Mouse (Mus musculus): ENCODE data around the gene P2ry13. TPM values are rescaled to one million over a fixed set of nuclear protein-coding genes. Genes with fewer than 3 reads are reported as not detected.

P2ry13 gene
- polyA plus RNA-seq, 1 experiment from 2014 or later: 0.25 TPM

DNA sequence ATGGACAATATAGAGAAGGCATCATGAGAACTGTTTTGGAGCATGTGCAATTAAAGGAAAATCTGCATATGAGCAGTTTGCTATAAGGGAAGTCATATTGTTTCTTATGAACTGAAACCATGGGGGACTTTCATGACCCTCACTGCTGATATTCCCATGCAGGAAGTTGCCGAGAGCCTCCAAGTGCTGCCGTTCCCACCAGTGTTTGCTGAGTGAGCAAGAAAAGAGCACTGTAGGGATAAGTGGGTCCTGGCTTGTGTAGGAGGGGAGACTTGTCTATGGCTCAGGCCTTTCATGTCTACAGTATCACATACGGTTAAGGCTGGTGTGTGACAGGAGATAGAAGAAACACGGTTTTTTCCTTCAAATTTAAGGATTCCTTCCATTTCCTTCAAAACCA, 25.0 kb downstream of the P2ry13 start:
- Histone ChIP-seq H3K9me3 (replicated peaks) (no peaks in the 10 kb centered on the region), H3K27me3 (ENCODE audit: low read depth, poor library complexity, severe bottlenecking) (no peaks in the 10 kb centered on the region), H3K4me3 (no peak overlapping the region), H3K27ac (no peak overlapping the region), H3K36me3 (no peaks in the 10 kb centered on the region), H3K4me1 (no peaks in the 10 kb centered on the region)
- no peak for DNase-seq (ENCODE audit: low spot score)
- WGBS: 94% methylated on average over 4 of the region's 4 CpGs

DNA sequence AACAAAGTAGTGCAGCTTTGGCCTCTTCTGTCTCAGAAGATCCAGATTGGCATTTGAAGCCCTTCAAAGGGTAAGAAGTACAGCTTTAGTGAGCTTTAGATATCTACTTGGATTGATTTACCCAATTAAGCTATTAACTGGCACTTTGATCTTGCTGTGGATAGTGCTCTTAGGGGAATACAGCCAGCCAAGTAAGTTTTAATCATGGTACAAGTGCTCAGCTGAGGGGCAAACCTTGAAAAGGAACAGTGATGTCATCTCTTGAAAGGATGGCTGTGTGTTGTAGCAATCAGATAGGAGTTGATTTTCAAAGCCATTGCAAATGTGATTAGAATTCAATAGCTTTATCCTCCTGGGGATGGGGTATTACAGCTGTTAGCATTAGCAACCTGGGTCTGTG, 28.6 kb downstream of the P2ry13 start:
- H3K36me3 ChIP-seq: no peaks in the 10 kb centered on the region
- H3K9me3 ChIP-seq (replicated peaks): no peaks in the 10 kb centered on the region
- H3K27me3 ChIP-seq (ENCODE audit: low read depth, poor library complexity, severe bottlenecking): no peaks in the 10 kb centered on the region
- no peak overlapping the region for H3K27ac ChIP-seq
- no peaks in the 10 kb centered on the region for H3K4me1 ChIP-seq
- H3K4me3 ChIP-seq: no peak overlapping the region
- DNase-seq (ENCODE audit: low spot score): no peak

DNA sequence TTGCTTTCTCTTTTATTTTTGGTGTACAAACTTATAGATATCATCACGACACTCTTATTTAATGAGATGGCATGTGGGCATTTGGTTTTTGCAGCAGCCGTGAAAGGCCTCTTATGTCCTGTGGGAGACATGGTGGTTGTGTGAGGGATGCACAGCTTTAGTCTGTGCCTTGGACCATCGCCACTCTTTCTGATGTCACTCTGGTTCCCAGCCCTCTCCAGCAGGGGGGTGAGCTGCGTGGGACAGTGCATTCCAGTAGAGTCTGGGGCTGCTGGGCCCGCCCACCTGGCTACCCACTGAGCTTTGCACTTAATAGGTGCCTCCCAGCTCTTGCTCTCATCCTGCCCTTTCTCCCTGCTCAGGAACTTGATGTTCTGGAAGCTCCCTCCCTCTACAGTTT, 29.5 kb downstream of the P2ry13 start:
- Histone ChIP-seq H3K27me3 (ENCODE audit: low read depth, poor library complexity, severe bottlenecking) (no peaks in the 10 kb centered on the region), H3K4me1 (no peaks in the 10 kb centered on the region), H3K4me3 (no peak overlapping the region), H3K36me3 (no peaks in the 10 kb centered on the region), H3K27ac (no peak overlapping the region), H3K9me3 (replicated peaks) (no peaks in the 10 kb centered on the region)
- 66% methylated on average over 5 of the region's 5 CpGs for WGBS
- no peak for DNase-seq (ENCODE audit: low spot score)

DNA sequence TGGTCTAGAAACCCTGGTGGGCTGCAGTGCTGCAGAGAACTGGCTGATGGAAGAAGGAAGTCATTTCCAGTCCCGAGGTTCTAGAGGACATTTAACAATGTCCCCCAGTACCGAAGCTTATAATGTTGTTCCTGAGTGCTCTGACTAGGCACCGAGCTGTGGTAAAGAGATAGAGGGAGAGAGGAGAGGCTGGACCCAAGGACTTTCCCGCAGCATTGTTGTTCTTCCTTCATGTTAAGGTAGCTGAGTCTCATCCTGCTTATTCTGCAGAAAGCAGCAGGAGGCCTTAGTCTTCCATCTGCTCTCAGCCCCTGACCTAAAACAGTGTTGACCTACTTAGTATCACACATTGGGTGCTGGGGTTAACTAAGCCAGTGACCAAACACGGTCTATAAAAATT, 33.8 kb downstream of the P2ry13 start:
- no peak overlapping the region for H3K4me3 ChIP-seq
- no peaks in the 10 kb centered on the region for H3K36me3 ChIP-seq
- H3K27me3 ChIP-seq (ENCODE audit: low read depth, poor library complexity, severe bottlenecking): no peaks in the 10 kb centered on the region
- no peak overlapping the region for H3K27ac ChIP-seq
- H3K9me3 ChIP-seq (replicated peaks): no peaks in the 10 kb centered on the region
- no peaks in the 10 kb centered on the region for H3K4me1 ChIP-seq
- 84% methylated on average over 5 of the region's 5 CpGs for WGBS
- DNase-seq (ENCODE audit: low spot score): no peak

DNA sequence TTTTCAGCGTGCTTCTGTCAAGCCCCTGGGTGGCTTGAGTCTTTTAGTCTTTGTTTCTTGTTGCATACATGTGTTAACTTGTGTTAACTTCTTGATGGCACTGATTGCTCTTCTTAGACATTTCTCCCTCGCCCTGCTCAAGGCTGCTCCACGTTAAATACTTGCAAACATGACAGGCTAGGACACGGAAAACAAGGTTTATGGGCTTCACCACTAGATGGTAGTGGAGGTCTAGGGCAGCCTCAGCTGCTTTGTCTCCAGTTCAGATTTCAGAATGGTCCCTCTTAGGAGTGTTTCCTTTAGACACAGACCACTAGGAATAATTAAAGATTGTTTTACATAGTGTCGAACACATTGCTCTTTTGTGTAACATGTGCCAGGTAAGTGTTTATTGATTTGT, 35.4 kb downstream of the P2ry13 start:
- WGBS: 32% methylated on average over 5 of the region's 5 CpGs
- peak; percentile 43 for DNase-seq (ENCODE audit: low spot score)

DNA sequence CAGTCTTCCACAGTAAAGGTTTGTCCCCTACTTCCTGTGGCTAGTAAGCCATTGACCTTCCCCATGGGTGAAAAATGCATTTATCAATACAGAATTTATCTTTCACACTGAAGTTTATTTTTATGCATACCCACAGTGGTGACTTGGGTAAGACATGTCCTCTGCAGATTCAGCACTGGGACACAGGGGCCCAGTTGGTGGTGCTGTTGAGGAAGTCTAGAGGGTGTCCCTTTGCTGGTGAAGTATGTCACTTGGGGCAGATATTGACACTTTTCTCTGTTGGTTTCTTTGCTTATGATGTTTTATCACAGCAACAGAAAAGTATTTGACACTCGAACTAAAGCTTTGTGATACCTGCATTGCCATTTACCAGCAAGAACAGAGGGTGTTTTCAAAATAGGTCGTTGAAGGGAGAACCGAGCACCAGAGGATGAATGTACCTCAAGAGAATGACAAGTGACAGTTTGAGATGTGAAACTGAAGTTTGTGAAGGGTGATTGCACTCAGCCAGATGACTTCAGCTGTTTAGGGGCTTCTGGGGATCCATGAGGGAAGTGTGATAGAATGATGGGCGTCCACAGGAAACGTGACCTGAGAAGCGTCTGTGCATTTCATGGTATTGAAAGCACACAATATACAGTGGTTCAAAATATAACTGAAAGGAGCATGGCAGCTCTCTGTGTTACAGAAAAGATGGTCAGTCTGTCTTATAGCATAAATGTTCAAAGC, 36.1 kb downstream of the P2ry13 start:
- Histone ChIP-seq H3K27me3 (ENCODE audit: low read depth, poor library complexity, severe bottlenecking) (no peaks in the 10 kb centered on the region), H3K4me3 (no peak overlapping the region), H3K36me3 (no peaks in the 10 kb centered on the region), H3K4me1 (no peaks in the 10 kb centered on the region; the same call in 1 of the 2 replicates), H3K27ac (no peak overlapping the region), H3K9me3 (replicated peaks) (no peaks in the 10 kb centered on the region)
- DNase-seq (ENCODE audit: low spot score): no peak
- WGBS: 82% methylated on average over 6 of the region's 6 CpGs

More for the DNA sequence above, 35.4 kb downstream of the P2ry13 start:
- H3K4me1 ChIP-seq: no peaks in the 10 kb centered on the region
- no peaks in the 10 kb centered on the region for H3K27me3 ChIP-seq (ENCODE audit: low read depth, poor library complexity, severe bottlenecking)
- H3K4me3 ChIP-seq: no peak overlapping the region
- no peaks in the 10 kb centered on the region for H3K9me3 ChIP-seq (replicated peaks)
- no peaks in the 10 kb centered on the region for H3K36me3 ChIP-seq
- no peak overlapping the region for H3K27ac ChIP-seq

DNA sequence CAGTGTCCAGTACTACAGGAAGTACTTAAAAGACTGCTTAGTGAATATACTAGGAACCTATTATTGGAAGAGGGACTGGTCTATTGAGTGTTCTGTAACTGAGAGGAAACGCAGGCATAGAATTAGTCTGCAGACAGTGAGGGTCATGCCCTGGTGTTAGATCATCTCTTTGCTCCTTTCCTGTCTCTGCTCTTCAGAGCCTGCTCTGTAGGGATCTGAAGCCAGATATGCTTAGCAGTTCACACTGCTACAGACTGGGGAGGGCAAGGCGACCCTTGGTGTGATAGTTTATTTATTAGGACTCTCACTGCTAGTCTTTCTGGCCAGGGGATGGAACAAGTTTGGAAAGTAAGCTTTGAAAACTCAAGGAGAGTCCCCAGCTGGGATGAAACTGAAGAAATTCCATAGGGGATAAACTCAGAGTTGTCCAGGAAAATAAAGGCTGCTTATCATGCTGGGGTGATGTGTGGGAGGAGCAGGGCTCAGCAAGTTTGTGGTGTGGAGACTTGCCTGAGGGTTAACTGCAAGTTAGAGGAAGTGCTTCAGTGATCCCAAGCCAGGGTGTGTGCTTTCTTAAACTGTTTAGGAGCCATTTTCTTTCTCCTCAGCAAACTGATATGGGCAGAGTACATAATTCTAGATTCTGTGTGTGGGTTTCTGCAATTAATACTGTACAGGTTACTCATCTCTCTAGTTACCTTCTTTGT, 40.6 kb downstream of the P2ry13 start:
- Histone ChIP-seq H3K27ac (no peak overlapping the region), H3K9me3 (replicated peaks) (no peaks in the 10 kb centered on the region), H3K4me1 (no peaks in the 10 kb centered on the region; the same call in 1 of the 2 replicates), H3K27me3 (ENCODE audit: low read depth, poor library complexity, severe bottlenecking) (no peaks in the 10 kb centered on the region), H3K36me3 (no peaks in the 10 kb centered on the region), H3K4me3 (no peak overlapping the region)
- 38% methylated on average over 2 of the region's 2 CpGs for WGBS
- no peak for DNase-seq (ENCODE audit: low spot score)

DNA sequence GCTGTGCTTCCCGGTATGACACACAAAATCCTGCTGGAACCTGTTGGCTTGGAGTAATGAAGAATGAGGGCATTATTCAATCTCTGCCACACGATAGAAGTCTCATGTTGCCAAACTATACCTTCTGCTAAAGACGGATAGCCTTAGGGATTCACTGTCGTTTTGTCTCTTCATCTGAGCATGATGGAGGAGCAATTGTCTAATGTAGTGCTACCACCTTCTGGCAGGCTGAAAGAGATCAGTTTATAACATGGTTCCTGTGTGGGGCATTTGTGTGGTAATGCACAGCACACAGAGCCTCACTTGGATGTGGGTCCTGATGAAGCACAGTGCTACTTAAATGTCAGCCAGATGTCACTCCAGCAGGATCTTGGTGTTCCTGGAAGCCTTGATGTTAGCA, 41.5 kb downstream of the P2ry13 start:
- Histone ChIP-seq H3K27me3 (ENCODE audit: low read depth, poor library complexity, severe bottlenecking) (no peaks in the 10 kb centered on the region), H3K27ac (no peak overlapping the region), H3K36me3 (no peaks in the 10 kb centered on the region), H3K9me3 (replicated peaks) (no peaks in the 10 kb centered on the region), H3K4me1 (no peaks in the 10 kb centered on the region; the same call in 1 of the 2 replicates), H3K4me3 (no peak overlapping the region)
- 84% methylated on average over 4 of the region's 4 CpGs for WGBS
- DNase-seq (ENCODE audit: low spot score): no peak

DNA sequence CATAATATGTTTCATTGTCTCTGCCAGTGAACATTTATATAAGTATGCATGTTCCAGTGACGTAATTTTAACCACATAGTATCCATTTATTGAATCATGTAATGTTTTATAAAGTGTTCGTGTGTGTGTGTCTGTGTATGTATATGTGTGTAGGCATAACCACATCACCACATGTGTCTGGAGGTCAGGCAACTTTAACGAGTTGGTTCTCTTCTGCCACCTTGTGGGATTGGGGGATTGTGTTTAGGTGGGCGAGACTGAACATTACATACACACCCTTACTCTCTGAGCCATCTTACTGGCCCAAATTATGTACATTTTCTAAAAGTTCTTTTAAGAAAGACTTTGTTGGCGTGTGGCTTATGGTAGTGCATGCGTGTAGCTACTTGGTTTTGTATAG, 42.2 kb downstream of the P2ry13 start:
- no peak for DNase-seq (ENCODE audit: low spot score)
- WGBS: 86% methylated on average over 6 of the region's 6 CpGs
- Histone ChIP-seq H3K4me3 (no peak overlapping the region), H3K27me3 (ENCODE audit: low read depth, poor library complexity, severe bottlenecking) (no peaks in the 10 kb centered on the region), H3K4me1 (no peaks in the 10 kb centered on the region; the same call in 1 of the 2 replicates), H3K9me3 (replicated peaks) (no peaks in the 10 kb centered on the region), H3K27ac (no peak overlapping the region), H3K36me3 (no peaks in the 10 kb centered on the region)

DNA sequence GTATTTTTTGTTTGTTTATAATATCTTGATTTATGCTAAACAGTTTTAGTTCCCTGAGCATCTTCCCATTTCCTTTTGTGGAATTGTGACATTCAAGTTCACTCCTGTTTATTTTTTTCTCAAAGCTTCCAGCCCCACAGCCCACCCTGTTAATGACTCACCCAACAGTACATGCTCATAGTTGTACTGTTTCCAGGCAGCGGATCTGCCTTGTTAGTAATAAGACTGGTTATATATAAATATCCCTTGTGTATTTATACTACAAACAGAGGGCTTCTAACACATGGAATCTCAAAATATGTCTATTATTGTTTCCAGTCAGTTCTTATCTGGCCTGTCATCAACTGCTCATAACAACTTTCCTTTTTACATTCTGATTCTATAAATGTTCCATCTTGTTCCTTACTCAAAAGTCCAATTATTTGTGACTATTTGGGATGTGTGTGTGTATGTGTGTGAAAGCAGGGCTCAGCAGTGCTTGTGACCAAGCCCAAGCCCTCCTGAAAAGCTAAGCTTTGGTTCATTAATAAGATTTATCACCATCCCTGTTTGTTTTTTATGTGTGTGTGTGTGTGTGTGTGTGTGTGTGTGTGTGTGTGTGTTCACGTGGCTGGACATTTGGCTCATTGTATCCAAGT, 43.1 kb downstream of the P2ry13 start:
- Histone ChIP-seq H3K27me3 (ENCODE audit: low read depth, poor library complexity, severe bottlenecking) (no peaks in the 10 kb centered on the region), H3K27ac (no peak overlapping the region), H3K36me3 (no peaks in the 10 kb centered on the region), H3K9me3 (replicated peaks) (no peaks in the 10 kb centered on the region), H3K4me3 (no peak overlapping the region), H3K4me1 (no peaks in the 10 kb centered on the region; the same call in 1 of the 2 replicates)
- WGBS: 84% methylated on average over 2 of the region's 2 CpGs
- no peak for DNase-seq (ENCODE audit: low spot score)

DNA sequence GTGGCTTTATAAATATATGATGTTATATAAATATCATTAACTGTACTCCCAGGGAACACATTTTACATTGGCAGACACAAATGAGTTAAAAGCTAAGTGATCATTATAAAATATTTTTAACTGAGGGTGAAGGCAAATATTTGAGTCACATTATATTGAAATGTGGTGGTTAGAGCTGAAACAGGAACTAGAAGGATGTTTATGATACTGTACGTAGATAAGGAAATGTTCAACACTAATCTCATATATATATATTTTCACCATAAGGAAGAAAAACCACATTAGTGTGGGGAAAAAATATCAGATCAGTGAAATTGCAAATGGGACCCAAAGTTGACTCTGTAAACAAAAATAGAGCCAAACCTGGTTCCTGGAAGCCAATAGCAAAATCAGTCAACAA, 50.2 kb downstream of the P2ry13 start:
- Histone ChIP-seq H3K36me3 (no peaks in the 10 kb centered on the region), H3K27ac (no peak overlapping the region), H3K27me3 (ENCODE audit: low read depth, poor library complexity, severe bottlenecking) (no peaks in the 10 kb centered on the region), H3K4me3 (no peak overlapping the region), H3K9me3 (replicated peaks) (no peaks in the 10 kb centered on the region), H3K4me1 (no peaks in the 10 kb centered on the region)
- no peak for DNase-seq (ENCODE audit: low spot score)
- WGBS: 95% methylated on average over 1 of the region's 1 CpGs

All from limb, embryonic 10.5 days (tissue).